Mouse (Mus musculus): ENCODE data around the gene Samhd1.
A peak's percentile ranks its signal among the peaks of the same experiment; 100 is the strongest.
"Not testable (repeated sequence)": the region's sequence is repeated elsewhere in the genome, so short reads cannot be mapped to it uniquely, and the experiment has no call there.

Gene Samhd1

GRCm38 (mm10) chr2:157135014-157135413 lies at the start of gene Samhd1:
Gene Samhd1, minus strand, starts transcription at chr2:157135265.
- peak; percentile 95 for DNase-seq (ENCODE audit: low spot score)

DNA sequence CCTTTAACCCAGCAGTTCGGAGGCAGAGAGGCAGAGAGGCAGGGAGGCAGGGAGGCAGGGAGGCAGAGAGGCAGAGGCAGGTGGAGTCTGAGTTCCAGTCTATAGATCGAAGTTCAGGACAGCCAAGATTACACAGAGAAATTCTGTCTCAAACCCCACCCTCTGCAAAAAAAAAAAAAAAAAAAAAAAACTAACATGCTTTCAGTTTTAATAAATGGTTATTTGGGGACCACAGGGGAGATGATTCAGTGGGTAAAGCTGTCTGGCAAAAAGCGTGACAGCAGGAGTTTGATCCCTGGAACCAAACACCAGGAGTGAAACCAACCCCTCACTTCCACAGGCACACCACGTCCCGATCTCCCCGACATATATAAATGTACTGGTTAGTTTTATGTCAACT lies 43.1 kb upstream of the Samhd1 start:
- no peak for DNase-seq (ENCODE audit: low spot score)

DNA sequence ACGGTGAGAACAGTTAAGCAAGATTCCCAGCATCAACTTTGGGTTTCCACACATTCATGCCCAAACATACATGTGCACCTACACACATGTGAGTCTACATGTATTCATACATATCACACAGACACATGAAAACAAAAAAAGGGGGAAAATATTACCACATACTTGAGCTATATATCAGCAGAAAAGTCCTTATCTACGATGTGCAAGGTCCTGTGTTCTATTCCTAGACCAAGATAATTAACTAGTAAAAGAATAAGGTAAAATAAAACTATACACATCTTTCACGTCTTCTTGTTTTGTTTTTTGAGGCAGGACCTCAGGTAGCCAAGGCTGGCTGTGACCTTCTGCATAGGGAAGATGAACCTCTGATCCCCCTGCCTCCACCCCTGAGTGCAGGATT lies 41.2 kb upstream of the Samhd1 start:
- DNase-seq (ENCODE audit: low spot score) = no peak

DNA sequence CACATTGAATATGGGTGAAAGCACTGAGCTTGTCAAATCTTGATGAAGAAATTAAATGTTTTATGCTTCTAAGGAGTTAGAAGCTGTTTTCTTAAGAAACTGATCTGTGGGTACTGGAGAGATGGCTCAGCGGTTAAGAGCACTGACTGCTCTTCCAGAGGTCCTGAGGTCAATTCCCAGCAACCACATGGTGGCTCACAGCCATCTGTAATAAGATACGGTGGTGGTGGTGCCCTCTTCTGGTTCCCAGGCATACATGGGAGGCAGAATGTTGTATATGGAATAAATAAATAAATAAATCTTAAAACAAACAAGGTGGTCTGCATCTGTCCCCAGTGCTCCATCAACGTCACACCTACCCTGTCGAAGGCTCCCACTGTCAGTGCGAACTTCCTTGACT lies 39.4 kb upstream of the Samhd1 start:
- DNase-seq (ENCODE audit: low spot score) = no peak

DNA sequence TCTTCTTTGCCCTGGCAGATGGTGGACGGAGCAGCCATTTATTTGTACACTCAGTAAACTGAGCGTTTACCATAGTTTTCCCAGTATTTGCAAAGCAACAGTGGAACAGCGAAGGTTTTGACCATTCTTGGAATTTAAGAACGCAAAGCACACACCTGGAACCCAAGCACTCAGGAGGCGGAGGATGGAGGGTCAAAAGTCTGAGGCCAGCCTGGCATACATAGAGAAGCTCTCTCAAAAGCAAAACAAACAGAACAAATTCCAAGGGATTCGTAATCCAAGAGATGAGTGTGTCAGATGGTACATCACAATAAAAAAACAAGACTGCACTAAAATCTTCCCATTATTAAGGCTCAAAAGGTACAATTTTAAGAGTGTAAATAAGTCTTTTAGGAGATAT lies 38.5 kb upstream of the Samhd1 start:
- no peak for DNase-seq (ENCODE audit: low spot score)

DNA sequence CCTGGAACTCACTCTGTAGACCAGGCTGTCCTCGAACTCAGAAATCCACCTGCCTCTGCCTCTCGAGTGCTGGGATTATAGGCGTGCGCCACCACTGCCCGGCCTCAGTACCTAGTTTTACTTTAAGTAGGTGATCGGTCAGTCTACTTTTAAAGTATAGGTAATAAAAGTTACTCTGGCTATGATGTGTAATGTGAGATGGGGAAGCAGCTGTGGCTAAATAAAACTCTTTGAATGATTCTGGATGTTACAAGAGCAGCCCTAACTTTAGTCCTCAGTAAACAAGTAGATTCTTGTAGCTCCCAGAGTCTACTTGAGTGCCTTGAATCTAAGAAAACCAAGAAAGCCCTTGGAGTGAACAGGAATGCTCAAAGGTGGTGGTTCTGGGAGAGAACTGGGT lies 37.9 kb upstream of the Samhd1 start:
- DNase-seq (ENCODE audit: low spot score) = no peak

GRCm38 (mm10) chr2:157170626-157171025 lies 35.6 kb upstream of the Samhd1 start:
- no peak for DNase-seq (ENCODE audit: low spot score)

DNA sequence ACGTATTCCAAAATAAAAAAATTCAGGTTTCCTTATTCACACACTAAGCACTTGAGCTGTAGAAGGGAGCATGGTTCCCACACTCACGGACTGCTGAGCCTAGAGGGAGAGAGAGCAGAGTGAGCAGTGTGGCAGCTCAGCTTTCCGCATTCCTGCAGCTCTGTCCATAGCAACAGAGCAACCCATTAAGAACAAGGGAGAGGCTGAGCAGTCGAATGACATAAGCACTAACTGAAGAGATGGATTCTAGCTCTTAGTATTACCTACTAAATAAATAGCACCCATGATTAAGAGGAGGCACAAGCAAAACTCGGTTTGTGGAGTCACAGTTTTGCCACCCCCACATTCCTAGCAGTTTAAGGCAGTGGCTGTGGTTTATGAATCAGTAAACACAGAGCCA lies 35.1 kb upstream of the Samhd1 start:
- DNase-seq (ENCODE audit: low spot score) = no peak

- DNase-seq (ENCODE audit: low spot score) = no peak
These were observed 31.5 kb upstream of the Samhd1 start for GRCm38 (mm10) chr2:157166371-157167080.

DNA sequence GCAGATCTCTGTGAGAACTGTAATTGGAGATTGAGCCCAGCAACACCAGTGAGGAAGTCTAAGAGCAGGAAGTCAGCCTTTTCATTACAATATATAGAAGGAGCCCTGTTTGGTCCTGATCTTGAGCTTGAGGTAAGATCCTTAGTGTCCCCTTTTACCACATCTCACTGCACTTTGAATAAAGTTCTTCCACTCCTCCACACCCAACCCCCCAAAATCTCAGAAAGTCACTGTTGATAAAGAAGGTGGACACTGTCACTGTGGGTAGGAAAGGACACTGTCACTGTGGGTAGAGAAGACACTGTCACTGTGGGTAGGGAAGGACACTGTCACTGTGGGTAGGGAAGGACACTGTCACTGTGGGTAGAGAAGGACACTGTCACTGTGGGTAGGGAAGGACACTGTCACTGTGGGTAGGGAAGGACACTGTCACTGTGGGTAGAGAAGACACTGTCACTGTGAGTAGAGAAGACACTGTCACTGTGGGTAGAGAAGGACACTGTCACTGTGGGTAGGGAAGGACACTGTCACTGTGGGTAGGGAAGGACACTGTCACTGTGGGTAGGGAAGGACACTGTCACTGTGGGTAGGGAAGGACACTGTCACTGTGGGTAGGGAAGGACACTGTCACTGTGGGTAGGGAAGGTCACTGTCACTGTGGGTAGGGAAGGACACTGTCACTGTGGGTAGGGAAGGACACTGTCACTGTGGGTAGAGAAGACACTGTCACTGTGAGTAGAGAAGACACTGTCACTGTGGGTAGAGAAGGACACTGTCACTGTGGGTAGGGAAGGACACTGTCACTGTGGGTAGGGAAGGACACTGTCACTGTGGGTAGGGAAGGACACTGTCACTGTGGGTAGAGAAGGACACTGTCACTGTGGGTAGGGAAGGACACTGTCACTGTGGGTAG lies 30.5 kb upstream of the Samhd1 start:
- not testable (repeated sequence) for DNase-seq (ENCODE audit: low spot score)

GRCm38 (mm10) chr2:157164101-157164500 lies 29.0 kb upstream of the Samhd1 start:
- no peak for DNase-seq (ENCODE audit: low spot score)

DNA sequence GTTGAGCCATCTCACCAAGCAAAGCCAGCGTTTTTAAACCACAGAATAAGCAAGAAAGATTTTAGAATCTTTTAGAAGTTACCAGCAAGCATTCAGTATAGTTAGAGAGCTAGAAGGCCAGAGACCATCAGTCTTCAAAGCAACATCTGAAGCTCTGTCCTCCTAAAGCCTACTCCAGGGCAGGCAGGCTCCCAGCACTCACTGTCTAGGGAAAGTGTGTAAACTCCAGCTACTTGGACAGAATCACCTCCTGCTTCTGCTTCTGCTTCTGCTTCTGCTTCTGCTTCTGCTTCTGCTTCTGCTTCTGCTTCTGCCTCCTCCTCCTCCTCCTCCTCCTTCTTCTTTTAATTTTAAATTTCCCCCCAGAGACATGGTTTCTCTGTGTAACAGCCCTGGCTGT lies 21.0 kb upstream of the Samhd1 start:
- no peak for DNase-seq (ENCODE audit: low spot score)

GRCm38 (mm10) chr2:157153235-157153634 lies 18.2 kb upstream of the Samhd1 start:
- no peak for DNase-seq (ENCODE audit: low spot score)

GRCm38 (mm10) chr2:157148417-157148816 lies 13.4 kb upstream of the Samhd1 start:
- no peak for DNase-seq (ENCODE audit: low spot score)

DNA sequence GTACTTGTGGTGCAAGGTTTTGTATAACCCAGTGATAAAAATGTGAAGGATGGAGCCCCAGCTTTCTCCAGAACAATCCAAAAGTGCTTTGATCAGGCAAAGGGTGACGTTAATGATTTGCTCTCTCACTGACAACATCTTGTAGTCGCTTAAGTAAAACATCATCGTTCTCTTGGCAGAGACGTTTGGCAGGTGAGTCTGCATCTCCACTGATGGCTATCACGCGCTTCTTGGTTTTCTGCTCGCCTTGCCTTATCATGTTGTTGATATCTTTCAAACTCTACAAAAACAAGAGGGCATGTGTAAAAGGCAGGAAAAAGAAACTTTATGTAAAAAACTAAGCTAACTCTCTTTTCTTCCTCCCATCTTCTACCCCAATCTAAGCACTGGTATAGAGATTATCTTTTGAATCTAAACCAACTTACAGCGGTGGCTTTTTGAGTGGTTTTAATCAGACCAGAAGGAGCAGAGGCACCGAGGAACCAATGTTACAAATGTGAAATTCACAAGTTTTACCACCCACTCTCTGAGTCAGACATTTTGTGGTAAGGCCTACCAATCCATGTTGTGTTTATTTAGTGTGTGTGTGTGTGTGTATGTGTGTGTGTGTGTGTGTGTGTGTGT lies 12.4 kb upstream of the Samhd1 start:
- no peak for DNase-seq (ENCODE audit: low spot score)

- DNase-seq (ENCODE audit: low spot score) = no peak
These were observed 10.1 kb upstream of the Samhd1 start for GRCm38 (mm10) chr2:157145173-157145572.

DNA sequence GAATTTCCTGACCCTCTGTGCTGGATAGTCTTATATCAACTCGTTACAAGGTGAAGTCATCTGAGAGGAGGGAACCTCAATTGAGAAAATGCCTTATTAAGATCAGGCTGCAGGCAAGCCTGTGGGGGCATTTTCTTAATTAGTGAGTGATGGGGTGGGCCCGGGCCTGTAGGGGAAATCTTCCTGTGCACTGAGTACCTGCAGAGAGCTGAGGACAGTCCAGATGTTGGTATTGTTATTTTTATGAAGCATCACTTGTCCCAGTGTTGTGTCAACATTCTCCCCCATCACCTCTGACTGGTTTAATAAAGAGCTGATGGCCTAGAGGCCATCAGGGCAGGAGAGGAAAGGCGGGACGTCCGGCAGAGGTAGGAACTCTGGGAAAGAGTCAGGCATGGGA lies 9.1 kb upstream of the Samhd1 start:
- DNase-seq (ENCODE audit: low spot score) = no peak

DNA sequence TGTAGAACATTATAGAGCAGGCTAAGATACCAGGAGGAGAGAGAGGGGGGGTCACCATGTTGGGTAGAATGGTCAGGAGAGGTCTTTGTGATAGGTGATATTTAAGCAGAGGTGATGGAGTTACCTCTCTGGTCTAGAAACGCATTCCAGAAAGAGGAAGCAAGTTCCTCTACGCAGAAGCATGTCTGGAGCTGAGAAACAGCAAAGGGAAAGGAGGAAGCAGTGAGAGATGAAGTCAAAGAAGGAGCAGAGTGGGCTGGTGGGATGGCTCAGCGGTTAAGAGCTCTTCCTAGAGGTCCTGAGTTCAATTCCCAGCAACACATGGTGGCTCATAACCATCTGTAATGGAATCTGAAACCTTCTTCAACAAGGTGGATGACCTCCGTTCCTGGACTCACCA lies 6.9 kb upstream of the Samhd1 start:
- DNase-seq (ENCODE audit: low spot score) = no peak

DNA sequence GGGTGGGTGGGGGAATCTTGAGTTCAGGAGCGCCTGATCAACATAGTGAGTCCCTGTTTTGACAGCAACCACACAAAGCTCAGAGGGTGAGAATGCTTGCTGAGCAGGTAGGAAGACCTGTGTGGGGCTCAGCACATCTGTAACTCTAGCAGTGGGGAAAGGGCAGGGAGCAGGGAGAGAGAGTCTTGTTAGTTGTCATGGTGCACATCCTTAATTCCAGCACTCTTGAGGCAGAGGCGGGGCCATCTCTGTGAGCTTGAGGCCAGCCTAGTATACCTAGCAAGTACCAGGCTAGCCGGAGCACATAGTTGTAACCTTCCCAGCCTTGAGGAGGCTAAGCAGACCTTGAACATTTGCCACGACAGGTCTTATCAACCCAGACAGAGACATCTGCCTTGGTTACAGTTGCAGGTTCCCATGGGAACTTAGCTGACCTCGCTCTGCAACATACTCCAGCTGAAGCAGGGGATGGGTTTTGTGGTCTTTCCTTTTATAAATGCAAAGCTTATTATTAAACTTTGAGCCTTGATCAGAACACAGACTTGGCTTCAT lies 4.3 kb upstream of the Samhd1 start:
- no peak for DNase-seq (ENCODE audit: low spot score)

- no peak for DNase-seq (ENCODE audit: low spot score)
These were observed 3.7 kb upstream of the Samhd1 start for GRCm38 (mm10) chr2:157138808-157139207.

- DNase-seq (ENCODE audit: low spot score) = no peak
These were observed 3.1 kb upstream of the Samhd1 start for GRCm38 (mm10) chr2:157137959-157138731.

- DNase-seq (ENCODE audit: low spot score) = peak; percentile 87
These were observed 1.6 kb upstream of the Samhd1 start for GRCm38 (mm10) chr2:157136646-157137045.

Measured in MN1 (cell line).